Mouse (Mus musculus) right cerebral cortex, adult 18-20 months (tissue): ENCODE data around the gene Aldh3b1.

Source experiments
- DNase-seq: peaks from one replicate; pipeline ENCODE4 v3.0.0; 2022; ENCODE audit warnings: mixed read lengths

Aldh3b1 gene

GRCm38 (mm10) chr19:3875045-3875444 lies 54.6 kb downstream of the Aldh3b1 start:
- no peak for DNase-seq

- no peak for DNase-seq
Measured at GRCm38 (mm10) chr19:3872373-3872772, 57.2 kb downstream of the Aldh3b1 start.

- no peak for DNase-seq
Measured at GRCm38 (mm10) chr19:3871468-3871867, 58.1 kb downstream of the Aldh3b1 start.

- no peak for DNase-seq
Measured at GRCm38 (mm10) chr19:3868290-3868689, 61.3 kb downstream of the Aldh3b1 start.

- DNase-seq = no peak
Measured at GRCm38 (mm10) chr19:3864960-3865359, 64.6 kb downstream of the Aldh3b1 start.
